Mouse (Mus musculus) urinary bladder, postnatal 4 days (tissue): ENCODE results near the gene Capza1.
A peak's percentile ranks its signal among the peaks of the same experiment; 100 is the strongest.
"Not testable (repeated sequence)": the region's sequence is repeated elsewhere in the genome, so short reads cannot be mapped to it uniquely, and the experiment has no call there.

Experiments used
- DNase-seq, 2 experiments: peaks; one replicate each; pipeline ENCODE4 v3.0.0; 2021 to 2022; ENCODE audit warnings: low spot score in 2 of 2

Capza1 gene

GRCm38 (mm10) chr3:104817481-104817990 lies 46.8 kb downstream of the Capza1 start:
- peak in 1 of 2 experiments; percentile 64 for DNase-seq

GRCm38 (mm10) chr3:104816130-104816529 lies 48.2 kb downstream of the Capza1 start:
- DNase-seq: no peak

DNA sequence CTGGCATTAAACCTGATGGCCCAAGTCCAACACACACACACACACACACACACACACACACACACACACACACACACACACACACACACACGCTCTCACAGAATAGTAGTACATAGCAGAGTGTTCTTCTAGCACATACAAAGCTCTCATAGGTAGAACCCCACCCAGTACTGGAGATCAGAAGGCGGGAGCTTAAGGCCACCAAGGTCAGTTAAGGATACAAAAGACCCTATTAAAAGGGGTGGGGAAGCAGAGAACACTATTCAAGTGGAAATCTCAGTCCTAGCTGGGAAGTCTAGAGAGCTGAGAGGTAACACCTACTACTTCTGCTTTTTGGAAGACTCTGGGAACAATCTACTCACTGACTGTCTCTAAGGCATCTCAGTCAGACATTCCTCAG lies 49.0 kb downstream of the Capza1 start:
- DNase-seq: no peak

DNA sequence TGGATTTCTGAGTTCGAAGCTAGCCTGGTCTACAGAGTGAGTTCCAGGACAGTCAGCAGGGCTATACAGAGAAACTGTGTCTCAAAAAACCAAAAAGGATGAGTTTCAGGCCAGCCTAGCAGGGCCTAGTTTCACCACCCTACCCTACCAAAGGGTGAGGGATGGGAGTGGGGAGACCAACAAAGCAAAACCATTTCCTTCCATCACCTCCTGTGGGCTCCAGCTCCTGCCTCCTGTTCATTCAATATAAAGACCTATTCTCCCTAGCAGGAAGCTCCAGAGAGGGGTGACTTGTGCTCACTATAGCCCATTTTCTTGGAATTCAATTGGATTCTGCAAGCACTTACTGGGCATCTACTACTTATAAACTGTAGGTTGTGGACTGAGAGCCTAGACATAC lies 49.6 kb downstream of the Capza1 start:
- DNase-seq: no peak

- DNase-seq: not testable (repeated sequence)
These were observed 51.1 kb downstream of the Capza1 start for GRCm38 (mm10) chr3:104813227-104813626.

DNA sequence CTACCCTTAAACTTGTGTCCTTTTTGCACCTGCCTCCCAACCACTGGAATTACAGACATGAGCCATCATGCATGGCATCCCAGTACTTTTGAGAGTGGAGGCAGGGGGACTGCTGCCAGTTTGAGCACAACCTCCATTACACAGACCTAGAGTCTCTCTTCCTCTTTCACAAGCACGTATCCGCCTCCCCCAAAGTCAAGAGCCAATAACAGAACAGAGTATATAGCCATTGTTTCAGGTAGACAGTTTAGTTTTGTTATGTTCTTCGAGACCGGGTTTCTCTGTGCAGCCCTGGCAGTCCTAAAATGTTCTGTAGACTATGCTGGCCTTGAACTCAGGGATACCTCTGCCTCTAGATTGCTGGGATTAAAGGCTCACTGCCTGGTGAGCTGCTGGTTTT lies 52.1 kb downstream of the Capza1 start:
- DNase-seq: no peak

DNA sequence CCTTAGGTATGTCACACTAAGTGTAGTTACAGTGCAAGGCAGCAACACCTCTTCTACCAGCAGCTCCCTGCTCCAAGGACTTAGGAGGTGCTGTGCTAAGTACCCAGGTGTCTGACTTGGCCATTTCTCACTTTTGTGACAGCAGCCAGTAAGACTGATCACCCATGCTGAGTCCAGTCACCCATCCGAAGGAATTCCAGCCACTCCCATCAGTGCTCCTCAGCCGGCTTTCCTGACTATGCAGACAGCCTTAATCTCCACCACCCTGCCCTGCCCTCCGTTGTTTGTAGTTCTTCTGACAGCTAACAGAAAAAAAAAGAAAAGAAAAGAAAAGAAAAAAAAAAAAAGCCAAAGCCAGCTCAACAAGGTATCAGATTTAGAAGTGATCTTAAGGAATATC lies 52.6 kb downstream of the Capza1 start:
- DNase-seq: no peak

GRCm38 (mm10) chr3:104805539-104805938 lies 58.8 kb downstream of the Capza1 start:
- no peak for DNase-seq

DNA sequence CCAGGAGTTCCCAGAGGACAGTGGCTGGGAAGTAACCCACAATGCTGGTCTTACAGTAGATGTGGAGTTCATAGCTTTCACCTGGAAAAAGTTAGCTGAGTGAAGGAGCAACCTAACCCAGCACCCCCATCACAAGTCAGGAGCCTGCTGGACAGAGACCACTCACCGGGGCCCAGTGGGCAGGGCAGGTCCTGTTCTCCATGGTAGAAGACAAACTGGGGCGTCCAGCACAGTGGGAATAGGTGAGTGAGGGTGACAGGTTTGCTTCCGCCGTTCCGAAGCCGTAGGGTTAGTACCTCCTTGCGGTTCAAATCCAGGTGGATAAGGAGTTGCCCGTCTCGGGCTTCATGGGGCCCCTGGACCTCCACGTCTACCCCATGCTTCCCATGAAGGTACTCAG lies 60.0 kb downstream of the Capza1 start:
- DNase-seq: no peak

DNA sequence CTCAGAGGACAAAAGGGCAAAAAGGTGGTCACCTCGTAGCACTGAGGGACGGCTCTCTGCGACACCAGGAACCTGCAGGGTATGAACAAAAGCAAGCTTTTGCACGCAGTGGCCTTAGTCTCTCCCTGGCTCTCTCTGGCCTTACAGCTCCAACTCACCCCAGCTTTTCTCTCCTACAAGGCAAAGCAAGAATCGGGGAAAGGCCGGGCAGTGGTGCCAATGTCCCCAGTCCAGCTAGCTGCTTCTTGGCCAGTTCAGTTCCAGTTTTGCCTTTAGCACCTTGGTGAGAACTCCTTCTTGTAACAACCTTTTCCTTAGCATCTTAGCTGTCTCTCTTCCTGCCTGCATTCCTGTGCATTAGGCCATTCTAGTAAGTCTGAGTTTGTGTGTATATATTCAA lies 62.8 kb downstream of the Capza1 start:
- no peak for DNase-seq

GRCm38 (mm10) chr3:104800681-104801080 lies 63.6 kb downstream of the Capza1 start:
- no peak for DNase-seq

DNA sequence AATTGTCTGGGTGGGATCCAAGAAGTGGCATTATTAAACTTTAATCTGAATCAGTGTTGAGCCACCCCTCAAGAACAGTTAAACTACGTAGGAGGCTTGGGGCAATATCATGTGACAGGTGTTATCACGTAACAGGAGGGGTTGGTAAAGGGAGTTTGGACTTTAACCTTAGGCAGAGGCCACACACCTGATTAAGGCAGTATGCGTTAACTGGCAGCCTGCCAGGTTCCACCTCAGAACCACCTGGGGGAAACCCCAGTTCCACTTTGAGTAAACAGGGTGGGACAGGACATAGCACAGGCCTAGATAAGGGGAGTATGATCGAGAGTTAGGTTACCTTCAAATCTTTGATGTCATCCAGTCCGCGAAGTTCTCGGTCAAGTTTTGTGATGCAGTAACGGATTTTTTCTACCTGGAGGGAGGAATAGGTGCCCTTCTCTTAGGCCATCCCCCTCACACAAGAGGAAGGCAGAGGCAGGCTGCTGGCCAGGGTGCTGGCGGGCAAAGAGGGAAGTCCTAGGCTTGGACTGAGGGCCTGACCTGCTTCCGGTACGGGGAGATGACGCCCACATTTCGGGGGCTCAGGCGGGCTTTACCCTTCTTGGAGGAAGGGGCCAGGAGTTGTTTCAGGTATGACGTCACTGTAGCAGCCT lies 67.7 kb downstream of the Capza1 start:
- DNase-seq: no peak

- no peak for DNase-seq
These were observed 68.5 kb downstream of the Capza1 start for GRCm38 (mm10) chr3:104795661-104796340.

GRCm38 (mm10) chr3:104794953-104795470 lies 69.3 kb downstream of the Capza1 start:
- no peak for DNase-seq

DNA sequence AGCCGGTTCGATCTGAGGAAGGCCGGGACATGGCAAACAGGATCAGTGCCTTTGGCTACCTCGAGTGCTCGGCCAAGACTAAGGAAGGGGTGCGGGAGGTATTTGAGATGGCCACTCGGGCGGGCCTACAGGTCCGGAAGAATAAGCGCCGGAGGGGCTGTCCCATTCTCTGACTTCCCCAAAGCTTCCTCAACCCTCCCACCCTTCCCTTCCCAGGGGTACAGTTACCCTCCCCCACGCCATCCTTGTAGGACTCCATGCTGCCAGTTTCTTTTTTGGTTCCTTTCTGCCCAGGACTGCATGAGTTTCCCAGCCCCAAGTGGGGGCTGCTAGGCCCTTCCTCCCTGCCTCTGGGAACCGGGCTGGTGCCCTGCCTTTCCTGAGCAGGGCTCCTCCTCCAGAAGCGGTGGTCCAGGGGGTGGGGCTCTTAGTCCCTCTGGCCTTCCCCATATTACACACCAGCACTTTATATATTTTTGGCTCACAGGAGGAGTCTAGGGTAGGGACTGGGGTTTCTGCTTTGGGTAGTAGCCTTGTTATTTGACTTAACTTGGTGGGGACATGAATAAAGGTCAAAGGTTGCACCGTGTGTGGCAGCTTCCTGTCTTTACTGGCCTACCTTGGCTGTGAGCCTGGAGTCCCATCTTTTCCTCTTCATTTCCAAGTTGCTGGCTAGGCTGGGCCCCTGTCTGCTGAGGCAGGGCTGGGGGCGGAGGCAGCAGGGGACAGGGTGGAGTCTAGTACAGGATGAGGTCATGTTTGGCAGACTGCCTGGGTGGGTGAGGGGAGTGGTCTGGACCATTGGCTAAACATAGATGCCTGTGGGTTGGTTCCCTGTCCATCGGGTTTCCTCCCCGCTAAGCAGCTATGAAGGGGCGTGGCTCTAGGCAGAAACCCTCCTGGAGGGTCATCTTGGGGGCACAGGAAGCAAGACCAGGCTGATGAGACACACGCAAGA lies 70.2 kb downstream of the Capza1 start:
- peak; percentile 93 to 99 for DNase-seq

- DNase-seq: no peak
These were observed 71.7 kb downstream of the Capza1 start for GRCm38 (mm10) chr3:104792360-104793270.

GRCm38 (mm10) chr3:104791671-104792070 lies 72.6 kb downstream of the Capza1 start:
- no peak for DNase-seq

DNA sequence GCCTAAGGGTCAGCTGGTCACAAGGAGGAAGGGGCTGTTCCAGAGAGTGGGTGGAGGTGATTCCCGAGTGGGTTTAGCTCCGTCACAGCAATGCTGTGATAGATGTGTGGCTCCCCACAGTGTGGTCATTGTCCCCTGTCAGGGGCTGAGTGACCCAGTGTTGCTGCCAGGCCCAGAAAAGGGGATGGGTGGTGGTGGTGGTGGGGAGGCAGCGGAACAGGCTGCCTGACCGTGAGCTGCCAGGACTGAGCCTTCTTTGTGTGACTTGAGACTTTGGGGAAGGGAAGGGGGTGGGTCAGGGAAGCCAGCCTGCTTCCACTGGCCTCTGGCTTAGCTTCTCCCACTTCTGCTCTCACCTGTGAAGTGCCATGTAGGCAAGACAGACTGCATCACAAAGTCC lies 73.3 kb downstream of the Capza1 start:
- DNase-seq: no peak

- DNase-seq: no peak
These were observed 73.8 kb downstream of the Capza1 start for GRCm38 (mm10) chr3:104790401-104790937.

GRCm38 (mm10) chr3:104789822-104790221 lies 74.5 kb downstream of the Capza1 start:
- DNase-seq: no peak

DNA sequence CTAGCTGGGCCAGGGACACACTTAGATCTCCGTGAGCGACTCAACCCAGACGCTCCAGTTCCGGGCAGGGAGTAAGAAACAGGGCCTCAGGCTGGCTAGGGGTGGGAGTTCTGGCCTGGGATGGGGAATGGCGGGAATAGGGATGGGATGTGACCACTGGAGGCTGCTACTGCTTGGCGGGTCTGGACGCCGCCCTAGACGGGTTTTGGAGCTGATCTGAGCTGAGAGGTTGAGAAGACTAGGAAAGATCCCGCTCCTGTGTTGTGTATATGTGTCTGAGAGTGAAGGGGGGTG lies 75.0 kb downstream of the Capza1 start:
- no peak for DNase-seq
